Mouse (Mus musculus) ES-E14 (cell line): ENCODE measurements around the gene Hdac7. TPM values are rescaled to one million over a fixed set of nuclear protein-coding genes. Genes with fewer than 3 reads are reported as not detected.

Experiments used
- DNase-seq: peaks from one replicate; pipeline ENCODE4 v3.0.0-alpha.2; 2013; ENCODE audit warnings: low read depth, low spot score
- H3K27ac ChIP-seq: 2 replicates; pipeline ENCODE4 v1.5.1; 2012; ENCODE audit warnings: low read depth, mild to moderate bottlenecking, low read length, moderate library complexity, mixed read lengths; ENCODE audit not compliant: poor library complexity, insufficient read depth, severe bottlenecking
- H3K36me3 ChIP-seq: 2 replicates; pipeline ENCODE4 v1.6.1; 2012; ENCODE audit warnings: mild to moderate bottlenecking, low read length, moderate library complexity, mixed read lengths; ENCODE audit not compliant: control insufficient read depth, poor library complexity, insufficient read depth, severe bottlenecking
- H3K4me1 ChIP-seq, 2 experiments: fragments of 150-350 bp in 1 of 2; sonication (generic) in 1 of 2; 2 replicates each; pipeline ENCODE4 v1.6.1; 2012; ENCODE audit warnings: low read length in 2 of 2, mild to moderate bottlenecking in 1 of 2, mixed read lengths in 1 of 2; ENCODE audit not compliant: control insufficient read depth in 2 of 2, insufficient read depth in 2 of 2, poor library complexity in 1 of 2
- H3K4me3 ChIP-seq, 2 experiments: fragments of 150-350 bp in 1 of 2; sonication (generic) in 1 of 2; 2 replicates each; pipeline ENCODE4 v1.5.1; 2012; ENCODE audit warnings: low read length in 2 of 2, low read depth in 1 of 2, mild to moderate bottlenecking in 1 of 2, mixed read lengths in 1 of 2; ENCODE audit not compliant: insufficient read depth in 1 of 2, poor library complexity in 1 of 2, severe bottlenecking in 1 of 2
- H3K9ac ChIP-seq: 2 replicates; pipeline ENCODE4 v1.6.1; 2012; ENCODE audit warnings: low read depth, mild to moderate bottlenecking, low read length, mixed read lengths; ENCODE audit not compliant: poor library complexity, insufficient read depth, severe bottlenecking
- H3K9me3 ChIP-seq: fragments of 150-350 bp; sonication (generic); 2 replicates; pipeline ENCODE4 v1.6.1; 2012; ENCODE audit warnings: low read depth, mild to moderate bottlenecking, low read length; ENCODE audit not compliant: control insufficient read depth, insufficient read depth
- CHD2 ChIP-seq: IDR thresholded peaks from 2 replicates; pipeline ENCODE4 v1.6.1; 2014; ENCODE audit warnings: mild to moderate bottlenecking, low read depth, low read length, inconsistent platforms
- HCFC1 ChIP-seq: IDR thresholded peaks from 2 replicates; pipeline ENCODE4 v1.6.1; 2012; ENCODE audit warnings: low read length, inconsistent platforms, borderline replicate concordance; ENCODE audit not compliant: insufficient read depth
- MAFK ChIP-seq: IDR thresholded peaks from 2 replicates; pipeline ENCODE4 v1.6.1; 2014; ENCODE audit warnings: mild to moderate bottlenecking, low read depth, low read length, inconsistent platforms; ENCODE audit not compliant: insufficient read depth
- ZC3H11A ChIP-seq: IDR thresholded peaks from 2 replicates; pipeline ENCODE4 v1.6.1; 2012; ENCODE audit warnings: low read depth, mild to moderate bottlenecking, inconsistent platforms, low read length, borderline replicate concordance
- ZNF384 ChIP-seq: IDR thresholded peaks from 2 replicates; pipeline ENCODE4 v1.6.1; 2012; ENCODE audit warnings: low read depth, low read length, inconsistent platforms
- in situ Hi-C, 2 experiments: fragments of 600-800 bp; cut with MboI; formaldehyde crosslinking; loops; one replicate each; pipeline ENCODE4 v1.15.1; 2025; ENCODE audit warnings: low sequenced_read_pairs in 2 of 2, inconsistent platforms in 1 of 2; ENCODE audit not compliant: unreplicated experiment in 2 of 2
- total RNA-seq: library from RNA; depleted of rRNA; stranded (reverse); fragments of 300-350 nt; gene quantifications from 2 replicates; pipeline ENCODE4 v1.2.3, GENCODE M21; 2012

The Hdac7 gene
- total RNA-seq, 1 experiment = 7.4 TPM

- in situ Hi-C loops = no loop called here
- no peaks in the 10 kb centered on the region for H3K9me3 ChIP-seq
- H3K36me3 ChIP-seq = no peaks in the 10 kb centered on the region
- H3K4me3 ChIP-seq = no peak overlapping the region
- H3K27ac ChIP-seq = no peak overlapping the region
- H3K4me1 ChIP-seq = 0 out of 4 replicates have a peak, but pooled peaks cover 0 to 4% of the 10 kb centered on the region in 2 experiments
- H3K9ac ChIP-seq = no peak overlapping the region
- TF ChIP-seq MAFK = no peak
- TF ChIP-seq ZC3H11A = no peak
- TF ChIP-seq CHD2 = no peak
- DNase-seq = no peak
Observed at GRCm38 (mm10) chr15:97862881-97863493, 18.7 kb upstream of the Hdac7 start.

DNA sequence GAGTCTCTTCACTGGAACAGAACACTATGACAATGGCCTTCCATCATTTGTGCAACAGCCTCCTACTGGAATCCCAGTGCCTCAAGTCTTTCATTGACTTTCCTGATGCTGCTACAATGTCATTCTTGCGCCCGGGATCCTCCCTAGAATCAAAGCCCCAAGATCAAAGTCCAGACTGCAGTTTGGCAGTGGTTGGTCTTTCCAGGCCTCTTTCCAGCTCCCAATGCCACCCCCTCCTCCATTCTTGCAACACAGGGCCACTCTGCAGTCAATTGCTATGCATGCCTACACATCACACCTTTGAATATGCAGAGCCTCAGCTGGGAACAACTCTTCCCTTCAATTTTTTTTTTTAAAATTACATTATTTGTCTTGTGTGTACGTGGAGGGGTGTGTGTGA, 16.1 kb upstream of the Hdac7 start:
- H3K27ac ChIP-seq = no peak overlapping the region
- H3K9me3 ChIP-seq = no peaks in the 10 kb centered on the region
- no peaks in the 10 kb centered on the region for H3K36me3 ChIP-seq
- TF ChIP-seq ZC3H11A (no peak), HCFC1 (no peak), CHD2 (no peak), ZNF384 (no peak), MAFK (no peak)
- 0 out of 4 replicates have a peak, but pooled peaks cover 0 to 4% of the 10 kb centered on the region in 2 experiments for H3K4me1 ChIP-seq
- H3K9ac ChIP-seq = no peak overlapping the region
- no peak overlapping the region for H3K4me3 ChIP-seq
- in situ Hi-C loops = no loop called here
- no peak for DNase-seq

- Histone ChIP-seq H3K9ac (no peak overlapping the region), H3K36me3 (no peaks in the 10 kb centered on the region), H3K4me3 (no peak overlapping the region), H3K27ac (no peak overlapping the region), H3K9me3 (no peaks in the 10 kb centered on the region), H3K4me1 (peaks cover 0 to 6% of the 10 kb centered on the region in 2 experiments; a peak in 1 of 4 replicates)
- DNase-seq = no peak
- in situ Hi-C loops = no loop called here
- no peak for TF ChIP-seq CHD2
- no peak for TF ChIP-seq MAFK
- TF ChIP-seq ZNF384 = no peak
- TF ChIP-seq HCFC1 = no peak
- TF ChIP-seq ZC3H11A = no peak
Observed at GRCm38 (mm10) chr15:97858431-97858830, 14.1 kb upstream of the Hdac7 start.

- H3K4me1 ChIP-seq = peaks cover 0 to 4% of the 10 kb centered on the region in 2 experiments; a peak in 1 of 4 replicates
- H3K27ac ChIP-seq = no peak overlapping the region
- no peak for TF ChIP-seq CHD2
- TF ChIP-seq MAFK = no peak
- TF ChIP-seq ZNF384 = no peak
- no peak for TF ChIP-seq HCFC1
- TF ChIP-seq ZC3H11A = no peak
- DNase-seq = no peak
- no peaks in the 10 kb centered on the region for H3K9me3 ChIP-seq
- no peak overlapping the region for H3K4me3 ChIP-seq
- in situ Hi-C loops = no loop called here
- H3K36me3 ChIP-seq = no peaks in the 10 kb centered on the region
- no peak overlapping the region for H3K9ac ChIP-seq
Observed at GRCm38 (mm10) chr15:97854551-97854950, 10.2 kb upstream of the Hdac7 start.
